Mouse (Mus musculus): Measurements from ENCODE around the gene Ptov1. TPM values are rescaled to one million over a fixed set of nuclear protein-coding genes. Genes with fewer than 3 reads are reported as not detected.
A peak's percentile ranks its signal among the peaks of the same experiment; 100 is the strongest.

Gene Ptov1
- total and polyA plus RNA-seq, 3 experiments, result 155 to 293 (median 172) TPM

- Histone ChIP-seq H3K79me2 (replicated peaks; ENCODE audit: control insufficient read depth, insufficient read depth, low read length) (no peaks in the 10 kb centered on the region; the same call in 1 of the 2 replicates), H3K27ac (peak overlapping the region; percentile 72), H3K4me1 (ENCODE audit: control insufficient read depth, insufficient read depth, low read length) (peaks cover 29% of the 10 kb centered on the region), H3K36me3 (ENCODE audit: control insufficient read depth, insufficient read depth, low read length) (no peaks in the 10 kb centered on the region; the same call in 1 of the 2 replicates), H3K27me3 (ENCODE audit: control insufficient read depth, insufficient read depth, low read length) (no peaks in the 10 kb centered on the region), H3K9ac (ENCODE audit: low read depth, low read length) (no peak overlapping the region), H3K4me3 (peak overlapping the region; percentile 17; the same call in 1 of the 2 replicates)
- no peak for DNase-seq
- 44% methylated on average over 19 of the region's 19 CpGs for WGBS
- intact Hi-C loops (cut with DNase I), result no loop called here
- TF ChIP-seq EP300 (IDR thresholded peaks at IDR 0.05; ENCODE audit: insufficient read depth, low read depth, low read length), result no peak
- no peak for TF ChIP-seq CTCF (IDR thresholded peaks at IDR 0.05)
- no peak for TF ChIP-seq POLR2A (IDR thresholded peaks at IDR 0.05; ENCODE audit: insufficient read depth, low read depth, low read length)
Measured at GRCm38 (mm10) chr7:44867010-44867702, 2.4 kb downstream of the Ptov1 start.

DNA sequence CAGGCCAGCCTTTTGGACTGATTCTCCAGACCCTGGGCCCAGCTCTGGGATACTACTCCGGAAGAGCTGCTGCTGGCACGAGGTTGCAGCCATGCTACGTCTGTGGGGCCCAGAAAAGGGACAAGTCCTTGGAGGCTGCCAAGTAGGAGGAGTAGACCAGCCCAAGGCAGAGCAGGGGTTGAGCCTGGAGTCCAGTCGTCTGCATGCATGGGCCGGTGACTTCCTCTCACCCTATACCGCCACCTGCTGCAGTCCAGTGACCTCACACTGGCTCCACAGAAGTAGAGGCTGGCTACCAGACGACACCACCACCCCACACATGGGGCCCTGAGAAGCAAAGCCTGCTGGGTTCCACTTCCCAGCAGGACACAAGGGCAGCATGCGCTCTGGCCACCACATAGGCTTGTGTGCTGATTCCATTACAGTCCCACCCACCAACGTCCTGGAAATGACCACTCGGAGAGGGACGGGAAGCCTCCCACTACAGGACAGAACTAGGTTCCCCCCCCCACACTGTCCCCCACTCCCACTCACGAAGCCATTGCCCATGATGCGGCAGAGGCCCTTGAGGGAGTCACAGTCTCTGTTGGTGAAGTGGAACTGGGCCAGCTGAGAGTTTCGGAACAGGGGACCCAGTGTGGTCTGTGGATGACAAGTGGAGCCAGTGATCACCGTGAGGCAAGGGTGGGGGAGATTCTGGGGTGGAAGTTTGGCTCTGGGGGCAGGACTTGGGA, 3.1 kb downstream of the Ptov1 start:
- Histone ChIP-seq H3K79me2 (replicated peaks; ENCODE audit: control insufficient read depth, insufficient read depth, low read length) (no peaks in the 10 kb centered on the region; the same call in 1 of the 2 replicates), H3K4me3 (peak overlapping the region; percentile 17; the same call in 1 of the 2 replicates), H3K9ac (ENCODE audit: low read depth, low read length) (peak overlapping the region; percentile 4; the same call in 1 of the 2 replicates), H3K36me3 (ENCODE audit: control insufficient read depth, insufficient read depth, low read length) (no peaks in the 10 kb centered on the region; the same call in 1 of the 2 replicates), H3K27ac (peak overlapping the region; percentile 72), H3K4me1 (ENCODE audit: control insufficient read depth, insufficient read depth, low read length) (peaks cover 29% of the 10 kb centered on the region), H3K27me3 (ENCODE audit: control insufficient read depth, insufficient read depth, low read length) (no peaks in the 10 kb centered on the region)
- TF ChIP-seq POLR2A (IDR thresholded peaks at IDR 0.05; ENCODE audit: insufficient read depth, low read depth, low read length) (0 out of 2 replicates have a peak, but pooled peaks have one; percentile 35), CTCF (IDR thresholded peaks at IDR 0.05) (peak; percentile 51), EP300 (IDR thresholded peaks at IDR 0.05; ENCODE audit: insufficient read depth, low read depth, low read length) (0 out of 2 replicates have a peak, but pooled peaks have one; percentile 39)
- DNase-seq, result peak; percentile 77 to 82
- 9% methylated on average over 15 of the region's 15 CpGs for WGBS
- intact Hi-C loops (cut with DNase I), result no loop called here

- peak overlapping the region; percentile 72 for H3K27ac ChIP-seq
- TF ChIP-seq CTCF (IDR thresholded peaks at IDR 0.05), result no peak
- TF ChIP-seq POLR2A (IDR thresholded peaks at IDR 0.05; ENCODE audit: insufficient read depth, low read depth, low read length), result no peak
- no peak for TF ChIP-seq EP300 (IDR thresholded peaks at IDR 0.05; ENCODE audit: insufficient read depth, low read depth, low read length)
- 65% methylated on average over 24 of the region's 24 CpGs for WGBS
- no peaks in the 10 kb centered on the region for H3K27me3 ChIP-seq (ENCODE audit: control insufficient read depth, insufficient read depth, low read length)
- no peaks in the 10 kb centered on the region; the same call in 1 of the 2 replicates for H3K36me3 ChIP-seq (ENCODE audit: control insufficient read depth, insufficient read depth, low read length)
- no peak for DNase-seq
- H3K4me3 ChIP-seq, result no peak overlapping the region
- peaks cover 30% of the 10 kb centered on the region for H3K4me1 ChIP-seq (ENCODE audit: control insufficient read depth, insufficient read depth, low read length)
- peak overlapping the region; percentile 9; the same call in 1 of the 2 replicates for H3K9ac ChIP-seq (ENCODE audit: low read depth, low read length)
- intact Hi-C loops (cut with DNase I), result no loop called here
- no peaks in the 10 kb centered on the region; the same call in 1 of the 2 replicates for H3K79me2 ChIP-seq (replicated peaks; ENCODE audit: control insufficient read depth, insufficient read depth, low read length)
Measured at GRCm38 (mm10) chr7:44864595-44865542, 4.7 kb downstream of the Ptov1 start.

DNA sequence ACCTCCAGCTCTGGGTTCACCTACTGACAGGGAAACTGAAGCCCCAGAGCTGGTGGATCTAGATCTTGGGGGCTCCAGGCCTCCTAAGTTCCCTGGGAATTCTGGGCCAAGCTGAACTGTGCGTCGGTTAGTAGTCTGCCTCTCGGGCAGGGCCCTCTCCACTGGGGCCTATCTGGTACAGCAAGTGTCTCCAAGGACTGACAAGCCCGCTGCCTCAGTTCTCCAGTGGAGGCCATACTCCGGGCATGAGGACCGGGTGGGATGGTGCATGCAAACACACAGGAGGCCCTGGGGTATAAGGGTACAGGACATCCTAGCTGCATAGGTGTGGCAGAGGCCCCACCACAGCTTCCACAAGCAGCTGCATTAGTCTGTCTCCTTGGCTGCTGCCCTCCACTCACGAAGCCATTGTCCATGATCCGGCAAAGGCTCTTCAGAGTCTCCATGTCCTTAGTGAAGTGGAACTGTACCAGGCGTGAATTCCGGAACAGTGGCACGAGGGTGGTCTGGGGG, 5.5 kb downstream of the Ptov1 start:
- Histone ChIP-seq H3K79me2 (replicated peaks; ENCODE audit: control insufficient read depth, insufficient read depth, low read length) (no peaks in the 10 kb centered on the region; the same call in 1 of the 2 replicates), H3K36me3 (ENCODE audit: control insufficient read depth, insufficient read depth, low read length) (no peaks in the 10 kb centered on the region; the same call in 1 of the 2 replicates), H3K4me3 (no peak overlapping the region), H3K4me1 (ENCODE audit: control insufficient read depth, insufficient read depth, low read length) (peaks cover 30% of the 10 kb centered on the region), H3K27ac (no peak overlapping the region), H3K9ac (ENCODE audit: low read depth, low read length) (no peak overlapping the region), H3K27me3 (ENCODE audit: control insufficient read depth, insufficient read depth, low read length) (no peaks in the 10 kb centered on the region)
- DNase-seq, result no peak
- TF ChIP-seq CTCF (IDR thresholded peaks at IDR 0.05) (no peak), POLR2A (IDR thresholded peaks at IDR 0.05; ENCODE audit: insufficient read depth, low read depth, low read length) (no peak), EP300 (IDR thresholded peaks at IDR 0.05; ENCODE audit: insufficient read depth, low read depth, low read length) (no peak)
- intact Hi-C loops (cut with DNase I), result no loop called here
- WGBS, result 79% methylated on average over 11 of the region's 11 CpGs

DNA sequence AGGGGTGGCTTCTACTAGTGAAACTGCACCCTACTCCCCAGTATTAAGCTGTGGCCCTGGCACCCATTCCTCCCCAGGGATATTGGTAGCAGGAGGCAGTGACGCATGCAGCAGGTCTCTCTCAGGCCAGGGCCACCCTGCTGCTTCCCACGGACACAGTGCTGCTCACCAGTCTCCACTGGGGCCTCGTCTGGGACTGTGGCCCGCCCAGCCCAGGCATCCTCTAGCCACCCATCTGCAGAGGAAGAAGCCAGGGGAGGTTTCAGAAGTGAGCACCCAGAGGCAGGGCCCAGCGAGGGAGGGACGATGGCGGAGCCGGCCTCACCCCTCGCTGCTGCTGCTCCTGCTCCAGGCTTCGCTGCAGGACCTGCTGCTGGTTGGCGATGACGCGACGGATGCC, 6.4 kb downstream of the Ptov1 start:
- WGBS, result 85% methylated on average over 14 of the region's 14 CpGs
- Histone ChIP-seq H3K4me3 (no peak overlapping the region), H3K36me3 (ENCODE audit: control insufficient read depth, insufficient read depth, low read length) (no peaks in the 10 kb centered on the region; the same call in 1 of the 2 replicates), H3K4me1 (ENCODE audit: control insufficient read depth, insufficient read depth, low read length) (peaks cover 27% of the 10 kb centered on the region), H3K27ac (no peak overlapping the region), H3K9ac (ENCODE audit: low read depth, low read length) (no peak overlapping the region), H3K27me3 (ENCODE audit: control insufficient read depth, insufficient read depth, low read length) (no peaks in the 10 kb centered on the region), H3K79me2 (replicated peaks; ENCODE audit: control insufficient read depth, insufficient read depth, low read length) (no peaks in the 10 kb centered on the region; the same call in 1 of the 2 replicates)
- intact Hi-C loops (cut with DNase I), result no loop called here
- DNase-seq, result no peak
- TF ChIP-seq EP300 (IDR thresholded peaks at IDR 0.05; ENCODE audit: insufficient read depth, low read depth, low read length), result no peak
- no peak for TF ChIP-seq POLR2A (IDR thresholded peaks at IDR 0.05; ENCODE audit: insufficient read depth, low read depth, low read length)
- TF ChIP-seq CTCF (IDR thresholded peaks at IDR 0.05), result no peak

Measured in heart, adult 2 months (tissue).